Mouse (Mus musculus) liver, adult 2 months (tissue): ENCODE results near the gene Slc51a.

Experiments
- CTCF ChIP-seq: fragments of 200-500 bp; IDR thresholded peaks from 2 replicates; pipeline ENCODE4 v1.5.1; 2011; ENCODE audit warnings: low read depth, low read length, control low read depth
- POLR2A ChIP-seq: fragments of 200-500 bp; IDR thresholded peaks from 2 replicates; pipeline ENCODE4 v1.6.1; 2011; ENCODE audit warnings: low read length, control low read depth; ENCODE audit not compliant: insufficient read depth; ENCODE audit errors: extremely low read depth

DNA sequence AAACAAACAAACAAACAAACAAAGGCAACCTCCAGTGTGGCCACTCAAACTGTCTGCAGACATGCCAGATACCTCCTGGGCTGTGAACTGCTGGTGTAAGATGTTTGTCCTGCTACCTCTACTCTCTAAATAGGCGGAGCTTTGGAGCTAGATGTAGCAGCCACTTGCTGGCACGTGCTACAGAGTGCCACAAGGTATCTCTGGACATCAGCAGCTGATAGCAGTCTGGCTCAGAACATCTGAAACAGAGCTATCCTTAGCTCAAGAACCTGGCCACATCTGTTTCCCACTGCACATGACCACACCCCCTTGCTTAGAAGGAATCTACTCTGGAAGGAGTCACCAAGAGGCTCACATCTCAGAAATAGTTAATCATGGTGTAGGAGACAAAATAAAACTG is 2.5 kb downstream of the Slc51a start:
- TF ChIP-seq POLR2A (no peak), CTCF (no peak)
